Mouse (Mus musculus) Muller cell, postnatal 12 days (primary cell): ENCODE data around the gene Scube1.

Source experiments
- DNase-seq: peaks from one replicate; pipeline ENCODE4 v3.0.0-alpha.2; 2015; ENCODE audit errors: inconsistent ontology term

Scube1 gene

GRCm38 (mm10) chr15:83724886-83725269 is at the start of gene Scube1:
Gene Scube1 (minus strand): TSS chr15:83725021.
- DNase-seq, result peak; percentile 90

- peak; percentile 17 for DNase-seq
Measured at GRCm38 (mm10) chr15:83772953-83773352, 48.1 kb upstream of the Scube1 start.

- DNase-seq, result peak; percentile 11
Measured at GRCm38 (mm10) chr15:83772460-83772859, 47.6 kb upstream of the Scube1 start.

DNA sequence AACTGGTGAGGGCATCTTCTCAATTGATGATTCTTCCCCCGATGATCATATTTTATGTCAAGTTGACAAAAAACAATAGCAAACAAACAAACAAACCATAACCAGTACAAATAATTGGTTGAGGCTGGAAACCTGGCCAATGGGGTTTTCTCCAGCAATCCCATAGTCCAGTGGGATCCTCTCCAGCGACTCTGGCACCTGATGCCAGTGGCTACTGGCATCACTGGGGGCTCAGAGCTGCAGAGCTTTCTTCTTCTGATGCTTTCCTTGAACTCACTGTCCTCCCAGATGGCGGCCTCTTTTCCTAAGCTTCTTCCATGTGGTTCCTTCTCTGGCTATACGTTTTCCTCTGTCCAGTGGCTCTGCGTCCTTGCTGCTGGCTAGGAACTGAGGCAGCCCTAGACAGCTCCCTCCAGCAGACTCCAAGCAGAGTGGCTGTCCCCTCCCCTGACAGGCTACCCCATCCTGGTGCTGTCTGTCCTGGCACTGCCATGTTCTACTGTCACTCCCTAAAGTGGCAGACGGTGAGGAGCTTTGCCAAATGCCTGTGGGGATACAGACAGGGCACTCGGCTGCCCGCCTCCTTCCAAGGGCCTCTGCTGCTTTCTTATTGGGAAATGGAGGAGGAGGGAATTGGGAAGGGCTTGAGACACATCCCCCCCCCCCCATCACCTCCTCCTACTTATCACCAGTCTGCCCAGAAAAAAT is 46.7 kb upstream of the Scube1 start:
- DNase-seq, result no peak

DNA sequence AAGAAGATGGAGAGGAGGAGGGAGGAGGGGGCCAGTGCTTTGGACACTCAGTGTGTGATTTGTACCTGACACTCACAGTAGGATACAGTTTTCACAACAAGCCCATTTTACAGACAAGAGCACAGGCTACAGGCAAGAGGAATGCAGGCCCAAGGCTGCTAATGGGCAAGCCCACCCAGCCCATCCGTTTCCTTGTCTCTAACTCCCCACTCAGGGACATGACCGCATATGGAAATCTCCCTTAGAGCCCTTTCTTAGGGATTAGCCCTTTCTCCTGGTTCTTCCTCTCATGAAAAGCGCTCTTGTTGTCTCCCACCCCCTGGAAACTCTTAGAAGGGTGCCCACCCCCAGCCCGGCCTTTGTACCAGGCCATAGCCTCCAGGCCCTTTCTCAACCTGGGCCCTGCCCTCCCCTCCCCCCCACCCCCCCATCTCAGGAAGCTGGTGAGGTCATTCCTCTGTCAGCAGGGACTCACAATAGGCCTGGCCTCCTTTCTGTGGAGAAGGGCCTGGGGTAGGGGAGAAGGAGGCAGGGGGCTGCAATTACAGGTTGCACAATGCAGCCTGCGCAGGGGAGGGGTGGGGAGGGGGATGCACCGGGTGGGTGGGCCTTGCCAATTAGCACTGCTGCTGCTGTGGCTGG is 40.7 kb upstream of the Scube1 start:
- no peak for DNase-seq

DNA sequence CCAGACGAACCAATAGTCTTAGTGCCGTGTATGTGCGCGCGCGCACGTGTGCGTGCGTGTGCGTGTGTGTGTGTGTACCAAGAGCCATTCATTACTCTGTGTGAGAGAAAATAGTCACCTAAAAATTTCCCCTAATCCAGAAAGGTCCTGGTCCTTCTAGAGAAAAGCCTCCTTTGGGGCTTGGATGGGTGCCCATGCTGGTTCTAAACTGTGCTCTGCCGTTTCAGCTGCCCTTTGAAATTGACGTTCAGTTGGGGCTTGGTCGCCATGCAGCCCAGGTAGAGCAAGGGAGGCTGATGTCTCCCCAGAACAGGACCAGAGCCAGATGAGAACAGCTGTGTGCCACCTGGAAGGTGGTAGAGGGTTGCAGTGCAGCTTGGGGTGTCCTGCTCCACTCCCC is 36.7 kb upstream of the Scube1 start:
- DNase-seq, result no peak

DNA sequence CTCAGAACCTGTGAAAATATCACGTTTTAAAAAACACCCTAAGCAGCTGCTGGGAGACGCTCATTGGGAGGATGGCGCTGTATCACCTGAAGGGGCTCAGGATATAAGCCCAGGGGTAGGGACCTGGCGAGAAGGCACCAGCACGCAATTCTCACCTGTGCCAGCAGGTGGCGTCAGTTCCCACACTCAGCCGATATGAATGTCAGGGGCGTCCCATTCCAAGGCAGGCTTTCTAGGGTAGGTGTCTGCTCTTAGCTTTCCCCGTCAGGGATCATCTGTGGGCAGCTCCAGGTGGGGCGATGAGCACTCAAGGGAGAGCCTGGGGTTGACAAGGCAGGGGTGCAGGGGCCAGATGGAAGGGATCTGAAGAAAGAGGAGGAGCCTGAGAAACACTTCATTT is 35.9 kb upstream of the Scube1 start:
- DNase-seq, result no peak

DNA sequence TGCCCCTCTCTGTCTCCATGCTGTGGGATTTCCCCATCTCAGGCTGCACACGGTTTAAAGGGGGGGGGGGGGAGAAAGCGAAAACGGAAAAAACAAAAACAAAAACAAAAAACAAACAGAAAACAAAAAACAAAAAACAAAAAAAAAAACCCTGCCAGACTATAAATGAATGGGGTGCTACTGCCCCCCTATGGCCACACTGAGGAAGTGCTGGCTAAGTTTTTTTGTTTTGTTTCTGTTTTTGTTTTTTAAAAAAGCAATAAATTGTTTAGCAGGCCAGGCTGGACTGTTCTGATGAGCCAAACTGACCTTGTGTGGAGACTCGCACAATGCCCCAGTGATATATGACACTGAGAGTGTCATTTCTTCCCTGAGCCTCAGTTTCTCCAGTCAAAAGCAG is 34.1 kb upstream of the Scube1 start:
- peak; percentile 16 for DNase-seq

DNA sequence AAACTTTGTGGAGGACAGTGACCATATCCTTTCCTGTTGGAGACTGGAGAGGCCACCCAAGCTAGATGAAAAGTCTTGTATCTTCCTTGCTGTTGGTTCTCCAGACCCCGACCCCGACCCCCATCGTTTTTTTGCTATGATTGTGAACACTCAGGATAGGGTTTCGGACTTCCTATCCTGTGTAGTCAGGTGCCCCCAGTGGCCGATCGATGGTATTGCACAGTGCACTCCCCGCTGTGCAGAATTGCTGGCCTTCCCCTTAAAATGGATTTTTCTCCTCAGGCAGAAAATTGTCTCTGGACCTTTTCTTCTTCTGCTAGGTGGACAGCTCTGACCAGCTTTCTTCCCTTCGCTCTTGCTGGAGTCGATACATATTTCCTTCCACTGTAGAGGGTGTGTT is 31.9 kb upstream of the Scube1 start:
- no peak for DNase-seq

- no peak for DNase-seq
Measured at GRCm38 (mm10) chr15:83749436-83749835, 24.6 kb upstream of the Scube1 start.

- no peak for DNase-seq
Measured at GRCm38 (mm10) chr15:83748986-83749385, 24.2 kb upstream of the Scube1 start.

GRCm38 (mm10) chr15:83746311-83746710 is 21.5 kb upstream of the Scube1 start:
- peak; percentile 84 for DNase-seq

- no peak for DNase-seq
Measured at GRCm38 (mm10) chr15:83742018-83742417, 17.2 kb upstream of the Scube1 start.

DNA sequence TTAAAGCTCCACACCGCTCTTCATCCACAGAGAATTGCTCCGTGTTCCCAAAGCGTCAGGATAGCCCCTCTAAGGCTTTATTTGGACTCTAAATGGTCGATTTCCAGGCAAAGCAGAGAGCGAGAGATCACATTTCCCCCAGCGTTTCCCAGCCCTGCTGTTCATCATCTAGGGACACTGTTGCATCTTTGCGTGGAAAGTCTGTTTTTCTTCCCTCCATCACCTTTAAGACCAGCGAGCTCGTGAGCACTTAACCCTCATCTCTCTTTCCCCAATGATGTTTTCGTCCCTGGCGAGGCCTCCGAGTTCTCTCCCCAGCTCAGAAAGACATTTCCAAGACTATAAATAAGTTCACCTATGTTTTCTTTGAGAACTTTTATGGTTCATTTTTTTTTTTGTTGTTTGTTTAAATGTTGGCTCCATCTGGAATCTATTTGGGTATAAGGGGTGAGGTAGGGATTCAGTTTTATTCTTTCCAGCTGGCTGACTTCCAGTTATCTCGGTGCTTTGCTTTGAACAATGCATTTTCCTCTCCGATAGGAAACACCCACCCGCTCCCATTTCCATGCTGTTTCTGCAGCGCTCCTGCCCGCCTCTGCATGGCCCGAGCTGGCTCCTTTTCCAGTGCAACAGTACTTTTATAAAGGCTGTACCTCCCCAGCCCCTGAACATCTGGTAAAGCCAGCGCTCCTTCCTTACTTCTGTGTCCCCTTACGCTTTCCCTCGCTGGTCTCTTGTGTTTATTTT is 16.0 kb upstream of the Scube1 start:
- no peak for DNase-seq

- DNase-seq, result peak; percentile 30
Measured at GRCm38 (mm10) chr15:83727626-83728025, 2.8 kb upstream of the Scube1 start.

DNA sequence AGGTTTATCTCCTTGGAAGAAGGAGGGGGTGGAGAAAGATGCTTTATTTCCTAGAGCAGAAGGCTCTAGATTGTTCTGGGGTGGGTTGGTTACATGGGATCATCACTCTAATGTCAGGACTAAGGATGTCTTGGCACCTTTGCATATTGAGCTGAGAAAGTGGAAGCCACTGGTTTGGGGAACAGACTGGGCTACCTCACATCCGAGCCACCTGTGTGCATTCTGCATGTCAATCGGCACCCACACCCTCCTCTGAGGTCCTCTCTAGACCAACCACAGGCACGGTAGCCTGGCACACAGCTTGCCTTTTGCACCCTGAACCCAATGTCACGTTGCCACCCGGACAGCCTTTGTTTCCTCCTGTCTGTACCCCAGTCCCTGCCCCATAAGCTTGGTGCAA is 1.9 kb upstream of the Scube1 start:
- no peak for DNase-seq

DNA sequence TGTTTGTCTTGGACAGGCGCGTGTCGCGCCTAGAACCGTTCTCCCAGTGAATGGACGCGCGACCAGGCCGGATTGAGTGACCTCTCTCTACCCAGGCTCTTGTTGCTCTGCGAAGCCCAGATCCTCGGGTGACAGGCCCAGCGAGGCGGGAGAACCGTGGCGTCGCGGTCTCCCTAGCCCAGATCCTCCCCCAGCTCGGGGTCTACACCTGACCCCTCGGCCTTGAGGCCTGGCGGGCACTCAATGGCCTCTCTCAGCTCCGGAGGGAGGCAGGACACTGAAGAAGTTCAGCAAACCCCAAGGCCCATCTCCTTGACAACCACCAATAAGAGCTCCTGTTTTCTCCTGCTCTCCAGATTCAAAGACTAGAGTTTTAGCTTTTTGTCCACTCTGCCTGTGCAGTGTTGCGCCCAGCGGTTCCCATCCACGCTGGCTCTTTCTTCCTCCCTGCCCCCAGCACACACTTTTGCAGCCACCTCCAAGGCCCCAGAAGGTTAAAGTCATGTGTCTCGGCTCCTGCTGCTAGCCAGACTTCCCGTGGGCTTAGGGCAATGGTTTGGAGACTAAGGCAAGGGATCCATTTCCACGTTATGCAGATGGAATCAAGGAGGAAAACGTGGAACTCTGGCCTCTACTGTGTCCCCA is 857 bp upstream of the Scube1 start:
- no peak for DNase-seq

GRCm38 (mm10) chr15:83724160-83724885 is 498 bp downstream of the Scube1 start:
- no peak for DNase-seq

GRCm38 (mm10) chr15:83715582-83716228 is 9.1 kb downstream of the Scube1 start:
- no peak for DNase-seq

DNA sequence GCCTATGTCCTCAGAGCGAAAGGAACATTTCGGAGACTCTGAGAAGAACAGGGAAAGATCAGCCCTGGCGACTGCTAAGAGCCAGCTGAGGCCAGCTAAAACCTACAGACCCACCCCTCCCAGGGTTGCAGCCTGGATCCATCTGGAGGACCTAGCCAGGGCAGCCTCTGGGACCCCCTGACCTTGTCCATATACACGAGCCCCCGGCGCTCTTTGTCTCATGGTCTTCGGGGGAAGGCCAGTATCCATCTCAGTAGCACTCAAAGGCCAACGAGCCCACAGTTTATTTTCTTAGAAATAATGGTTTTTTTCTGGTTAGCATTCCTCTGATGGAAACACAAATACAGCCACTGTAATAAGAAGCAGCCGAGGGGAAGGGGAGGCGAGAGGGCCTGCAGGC is 12.0 kb downstream of the Scube1 start:
- DNase-seq, result no peak

- no peak for DNase-seq
Measured at GRCm38 (mm10) chr15:83712361-83712760, 12.5 kb downstream of the Scube1 start.
